Mouse (Mus musculus) central nervous system, embryonic 11.5 days (tissue): ENCODE results near the gene 2410015M20Rik. TPM values are rescaled to one million over a fixed set of nuclear protein-coding genes. Genes with fewer than 3 reads are reported as not detected.

Source experiments
- polyA plus RNA-seq: library from polyadenylated mRNA; depleted of rRNA; stranded (reverse); fragments of >200 nt; gene quantifications from 2 replicates; pipeline ENCODE4 v1.2.3, GENCODE M21; 2012; rRNA removed

2410015M20Rik gene
- 82.8 and 133 TPM in 2 replicates for polyA plus RNA-seq

DNA sequence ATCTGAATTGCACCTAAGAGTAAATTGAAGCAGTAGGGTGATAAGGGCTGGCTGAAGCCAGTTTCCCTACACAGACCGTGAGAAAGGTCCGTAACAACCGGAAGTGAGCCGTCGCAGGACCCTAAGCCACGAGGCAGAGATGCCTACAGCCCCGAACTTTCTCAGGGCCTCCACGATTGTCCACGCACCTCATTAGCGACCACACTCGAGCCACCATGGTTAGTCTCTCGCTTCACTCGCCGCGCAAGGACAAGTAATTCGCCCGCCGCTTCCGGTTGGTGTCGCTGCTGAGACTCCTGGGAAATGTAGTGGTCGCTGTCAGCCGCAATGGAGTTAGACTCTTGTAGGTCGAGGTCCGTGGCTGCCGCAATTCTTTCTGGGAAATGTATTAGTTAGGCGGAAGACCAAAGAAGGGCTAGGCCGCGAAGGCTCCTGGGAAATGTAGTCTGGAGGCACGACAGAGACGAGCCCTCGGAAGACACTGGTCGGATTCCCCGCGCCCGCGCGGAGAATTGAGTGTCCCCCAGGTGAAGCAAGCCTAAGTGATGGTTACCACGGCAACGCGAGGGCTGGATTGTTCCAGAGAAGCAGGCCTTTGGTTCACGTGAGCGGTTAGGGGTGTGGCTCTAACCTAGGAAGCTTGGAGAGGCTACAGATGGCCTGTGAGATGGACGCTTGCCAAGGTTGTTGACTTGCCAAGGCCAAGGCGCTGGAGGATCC is at the start of gene 2410015M20Rik:
2410015M20Rik (minus strand) TSS at position 320 of the 720 bp plus-strand sequence.

GRCm38 (mm10) chr17:56627530-56628277 is 18.1 kb upstream of the 2410015M20Rik start, which contains the start of gene Catsperd:
TSS of gene Catsperd (plus strand) at chr17:56628143.

GRCm38 (mm10) chr17:56626754-56627470 is 17.3 kb upstream of the 2410015M20Rik start, which contains the start of gene Lonp1:
TSS of gene Lonp1 (minus strand) at chr17:56626887.

GRCm38 (mm10) chr17:56613236-56613844 is 3.8 kb upstream of the 2410015M20Rik start, which contains the start of gene Rpl36:
TSS of gene Rpl36 (plus strand) at chr17:56613416.

GRCm38 (mm10) chr17:56584257-56585130 is 25.1 kb downstream of the 2410015M20Rik start, which contains the start of the genes Safb2 and Safb:
TSS of gene Safb2 (minus strand) at chr17:56584585.
TSS of gene Safb (plus strand) at chr17:56584825.

Other genes with a start within 250 kb of the 2410015M20Rik start
- gene Ptprs, start 133.3 kb downstream of the 2410015M20Rik start, polyA plus RNA-seq, result 558 and 686 TPM in 2 replicates
- gene Znrf4, start 97.3 kb downstream of the 2410015M20Rik start, polyA plus RNA-seq, result not detected in 2 replicates
- 1.8 and 2.0 TPM in 2 replicates for gene Gm20219, start 55.4 kb downstream of the 2410015M20Rik start, polyA plus RNA-seq
- 148 and 517 TPM in 2 replicates for gene Safb2, start 25.2 kb downstream of the 2410015M20Rik start, polyA plus RNA-seq
- gene Safb, start 24.9 kb downstream of the 2410015M20Rik start, polyA plus RNA-seq, result 177 and 374 TPM in 2 replicates
- 2,072 and 2,507 TPM in 2 replicates for gene Rpl36, start 3.6 kb upstream of the 2410015M20Rik start, polyA plus RNA-seq
- gene Lonp1, start 17.1 kb upstream of the 2410015M20Rik start, polyA plus RNA-seq, result 75.5 and 88.4 TPM in 2 replicates
- 0.98 and 1.3 TPM in 2 replicates for gene Catsperd, start 18.4 kb upstream of the 2410015M20Rik start, polyA plus RNA-seq
- gene Ranbp3, start 63.5 kb upstream of the 2410015M20Rik start, polyA plus RNA-seq, result 132 and 154 TPM in 2 replicates
- gene Ndufa11, start 108.0 kb upstream of the 2410015M20Rik start, polyA plus RNA-seq, result 147 and 215 TPM in 2 replicates
- 11.3 and 14.1 TPM in 2 replicates for gene Vmac, start 108.3 kb upstream of the 2410015M20Rik start, polyA plus RNA-seq
- 6.7 and 11.9 TPM in 2 replicates for gene Nrtn, start 147.8 kb upstream of the 2410015M20Rik start, polyA plus RNA-seq
- 71.6 and 85.6 TPM in 2 replicates for gene Dus3l, start 155.0 kb upstream of the 2410015M20Rik start, polyA plus RNA-seq
- 3.1 and 3.6 TPM in 2 replicates for gene Prr22, start 160.5 kb upstream of the 2410015M20Rik start, polyA plus RNA-seq
- 7.5 and 8.4 TPM in 2 replicates for gene Rfx2, start 221.2 kb upstream of the 2410015M20Rik start, polyA plus RNA-seq